Mouse (Mus musculus): Measurements from ENCODE around the gene Cst13.

Cst13 gene

GRCm38 (mm10) chr2:148875335-148875811 is 55.5 kb downstream of the Cst13 start, which contains the start of gene Cst3:
TSS of gene Cst3 (minus strand) at chr2:148875692.
- peak; percentile 82 for DNase-seq

DNA sequence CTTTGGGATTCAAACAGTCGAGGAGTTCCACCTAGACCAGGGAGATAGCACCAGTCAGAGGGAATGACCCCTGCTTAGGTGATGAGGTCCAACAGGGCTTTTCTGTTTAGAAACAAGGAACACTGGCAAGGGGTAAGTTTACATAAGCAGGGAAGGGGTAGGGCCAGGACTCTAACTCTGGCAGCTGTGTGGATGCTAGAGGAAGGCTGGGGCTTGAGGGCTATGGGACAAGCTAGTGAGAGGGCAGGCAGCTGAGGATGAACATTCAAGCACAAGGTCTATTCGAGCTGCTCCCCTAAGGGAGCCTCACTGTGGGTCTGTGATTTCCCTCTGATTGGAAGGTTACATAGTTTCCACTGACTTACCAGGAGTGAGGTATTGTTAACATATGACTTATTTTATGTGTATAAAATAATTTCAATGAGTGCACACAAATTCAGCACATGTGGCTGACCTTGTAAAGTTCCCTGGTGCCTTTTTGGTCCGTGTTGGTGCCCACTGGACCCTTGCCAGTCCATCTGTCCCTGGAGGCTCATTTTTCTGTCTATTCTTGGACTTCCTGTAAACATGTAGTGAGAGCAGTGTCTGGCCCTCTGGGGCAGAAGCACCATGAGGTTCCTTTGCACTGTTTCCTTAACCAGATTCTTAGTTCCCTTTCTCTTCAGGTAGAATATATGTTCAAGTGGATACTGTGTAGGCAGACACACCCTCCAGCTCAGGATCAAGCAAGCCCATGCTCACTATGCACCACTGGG is 57.3 kb downstream of the Cst13 start:
- DNase-seq: no peak

GRCm38 (mm10) chr2:148878641-148879130 is 58.8 kb downstream of the Cst13 start:
- no peak for DNase-seq

GRCm38 (mm10) chr2:148879199-148879598 is 59.3 kb downstream of the Cst13 start:
- DNase-seq: no peak

Measured in cerebellum, adult 11 months (tissue).